Mouse (Mus musculus): ENCODE results near the gene Aldh1l1. TPM values are rescaled to one million over a fixed set of nuclear protein-coding genes. Genes with fewer than 3 reads are reported as not detected.

Gene Aldh1l1
- polyA plus RNA-seq, 1 experiment from 2014 or later: 6.5 TPM

- H3K36me3 ChIP-seq (ENCODE audit: control insufficient read depth, insufficient read depth): no peaks in the 10 kb centered on the region
- 60% methylated on average over 2 of the region's 2 CpGs for WGBS
- H3K4me2 ChIP-seq (ENCODE audit: low read depth, low read length): no peak overlapping the region
- no peaks in the 10 kb centered on the region for H3K9me3 ChIP-seq (replicated peaks; ENCODE audit: control insufficient read depth, low read length)
- no peak overlapping the region for H3K27ac ChIP-seq (ENCODE audit: low read length)
- H3K27me3 ChIP-seq (ENCODE audit: control insufficient read depth, insufficient read depth, low read length): no peaks in the 10 kb centered on the region
- no peak overlapping the region for H3K4me3 ChIP-seq (ENCODE audit: low read length)
- no peaks in the 10 kb centered on the region for H3K4me1 ChIP-seq (ENCODE audit: control insufficient read depth, insufficient read depth, low read length)
- H3K9ac ChIP-seq (ENCODE audit: low read length): no peak overlapping the region
- ATAC-seq (replicated peaks; ENCODE audit: extremely low read depth, insufficient read depth, low FRiP score): no peak
Measured at GRCm38 (mm10) chr6:90529461-90530046, 43.3 kb downstream of the Aldh1l1 start.

GRCm38 (mm10) chr6:90532575-90533190 lies 46.5 kb downstream of the Aldh1l1 start:
- Histone ChIP-seq H3K27ac (ENCODE audit: low read length) (no peak overlapping the region), H3K27me3 (ENCODE audit: control insufficient read depth, insufficient read depth, low read length) (0 out of 2 replicates have a peak, but pooled peaks cover 2% of the 10 kb centered on the region), H3K36me3 (ENCODE audit: control insufficient read depth, insufficient read depth) (no peaks in the 10 kb centered on the region), H3K4me2 (ENCODE audit: low read depth, low read length) (no peak overlapping the region), H3K9me3 (replicated peaks; ENCODE audit: control insufficient read depth, low read length) (no peaks in the 10 kb centered on the region), H3K4me1 (ENCODE audit: control insufficient read depth, insufficient read depth, low read length) (no peaks in the 10 kb centered on the region), H3K9ac (ENCODE audit: low read length) (no peak overlapping the region), H3K4me3 (ENCODE audit: low read length) (no peak overlapping the region)
- 90% methylated on average over 6 of the region's 7 CpGs for WGBS
- no peak for ATAC-seq (replicated peaks; ENCODE audit: extremely low read depth, insufficient read depth, low FRiP score)

- H3K9ac ChIP-seq (ENCODE audit: low read length): no peak overlapping the region
- ATAC-seq (replicated peaks; ENCODE audit: extremely low read depth, insufficient read depth, low FRiP score): no peak
- no peak overlapping the region for H3K27ac ChIP-seq (ENCODE audit: low read length)
- H3K27me3 ChIP-seq (ENCODE audit: control insufficient read depth, insufficient read depth, low read length): 0 out of 2 replicates have a peak, but pooled peaks cover 2% of the 10 kb centered on the region
- H3K4me3 ChIP-seq (ENCODE audit: low read length): no peak overlapping the region
- H3K4me2 ChIP-seq (ENCODE audit: low read depth, low read length): no peak overlapping the region
- 71% methylated on average over 3 of the region's 3 CpGs for WGBS
- no peaks in the 10 kb centered on the region for H3K36me3 ChIP-seq (ENCODE audit: control insufficient read depth, insufficient read depth)
- H3K4me1 ChIP-seq (ENCODE audit: control insufficient read depth, insufficient read depth, low read length): no peaks in the 10 kb centered on the region
- H3K9me3 ChIP-seq (replicated peaks; ENCODE audit: control insufficient read depth, low read length): no peaks in the 10 kb centered on the region
Measured at GRCm38 (mm10) chr6:90533505-90533904, 47.3 kb downstream of the Aldh1l1 start.

DNA sequence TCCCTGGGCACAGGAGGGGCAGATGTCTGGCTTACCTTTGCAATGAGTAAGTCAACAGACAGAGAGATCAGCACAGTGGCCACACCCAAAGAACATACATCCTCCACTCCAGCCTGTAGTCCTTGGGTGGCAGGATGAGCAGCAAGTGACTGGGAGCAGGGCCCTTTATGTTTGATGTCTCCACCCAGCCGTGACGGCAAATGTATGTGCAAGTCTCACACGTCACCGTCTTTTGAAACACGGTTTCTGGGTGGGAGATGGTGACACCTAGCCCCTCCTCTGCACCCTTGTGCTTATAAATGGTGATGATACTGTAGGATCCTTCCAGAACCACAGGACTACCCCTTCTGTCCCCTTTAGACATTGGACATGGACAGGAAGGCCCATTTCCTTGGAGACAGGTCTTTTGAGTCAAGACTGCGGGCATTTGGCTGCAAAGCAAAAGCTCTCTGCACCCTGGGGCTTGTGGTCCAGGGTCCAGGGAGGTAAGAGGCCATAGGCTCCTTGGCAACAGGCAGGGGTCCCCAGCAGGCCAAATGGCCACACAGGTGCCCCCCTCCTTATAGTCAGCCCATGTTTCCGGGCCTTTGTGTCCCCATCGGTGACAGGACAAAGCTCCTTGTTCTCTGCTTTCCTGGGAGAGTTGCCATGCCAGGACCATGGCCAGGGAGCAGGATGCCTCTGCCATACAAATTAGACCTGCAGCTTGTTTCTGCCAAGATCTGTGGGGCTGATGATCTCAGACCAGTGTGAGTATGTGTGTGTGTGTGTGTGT lies 48.7 kb downstream of the Aldh1l1 start:
- Histone ChIP-seq H3K27ac (ENCODE audit: low read length) (no peak overlapping the region), H3K27me3 (ENCODE audit: control insufficient read depth, insufficient read depth, low read length) (0 out of 2 replicates have a peak, but pooled peaks cover 2% of the 10 kb centered on the region), H3K9me3 (replicated peaks; ENCODE audit: control insufficient read depth, low read length) (no peaks in the 10 kb centered on the region), H3K4me1 (ENCODE audit: control insufficient read depth, insufficient read depth, low read length) (no peaks in the 10 kb centered on the region), H3K4me3 (ENCODE audit: low read length) (no peak overlapping the region), H3K4me2 (ENCODE audit: low read depth, low read length) (no peak overlapping the region), H3K9ac (ENCODE audit: low read length) (no peak overlapping the region), H3K36me3 (ENCODE audit: control insufficient read depth, insufficient read depth) (no peaks in the 10 kb centered on the region)
- no peak for ATAC-seq (replicated peaks; ENCODE audit: extremely low read depth, insufficient read depth, low FRiP score)
- WGBS: 73% methylated on average over 8 of the region's 8 CpGs

GRCm38 (mm10) chr6:90536824-90537223 lies 50.6 kb downstream of the Aldh1l1 start:
- H3K36me3 ChIP-seq (ENCODE audit: control insufficient read depth, insufficient read depth): no peaks in the 10 kb centered on the region
- H3K9me3 ChIP-seq (replicated peaks; ENCODE audit: control insufficient read depth, low read length): no peaks in the 10 kb centered on the region
- no peaks in the 10 kb centered on the region for H3K4me1 ChIP-seq (ENCODE audit: control insufficient read depth, insufficient read depth, low read length)
- 0 out of 2 replicates have a peak, but pooled peaks cover 2% of the 10 kb centered on the region for H3K27me3 ChIP-seq (ENCODE audit: control insufficient read depth, insufficient read depth, low read length)
- no peak overlapping the region for H3K4me3 ChIP-seq (ENCODE audit: low read length)
- WGBS: 64% methylated on average over 3 of the region's 3 CpGs
- H3K4me2 ChIP-seq (ENCODE audit: low read depth, low read length): no peak overlapping the region
- H3K27ac ChIP-seq (ENCODE audit: low read length): no peak overlapping the region
- no peak overlapping the region for H3K9ac ChIP-seq (ENCODE audit: low read length)
- no peak for ATAC-seq (replicated peaks; ENCODE audit: extremely low read depth, insufficient read depth, low FRiP score)

DNA sequence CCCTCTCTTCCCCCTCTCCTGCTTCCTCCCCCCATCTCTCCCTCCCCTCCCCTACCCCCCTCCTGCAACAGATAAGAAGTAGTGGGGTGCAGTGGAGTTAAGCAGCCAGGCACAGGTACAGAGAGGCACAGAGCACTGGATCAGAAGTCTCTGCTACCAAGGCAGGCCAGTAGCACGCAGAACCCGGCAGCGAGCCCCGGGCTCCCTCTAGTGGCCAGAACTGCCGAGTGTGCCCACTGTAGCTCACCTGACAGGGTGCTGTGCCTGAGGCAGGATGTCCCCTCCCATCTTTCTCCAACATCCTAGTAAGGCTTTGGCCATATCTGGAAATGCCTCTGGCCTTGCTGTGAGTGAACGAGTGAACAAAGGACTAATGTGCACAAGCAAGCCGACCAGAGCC lies 51.7 kb downstream of the Aldh1l1 start:
- Histone ChIP-seq H3K36me3 (ENCODE audit: control insufficient read depth, insufficient read depth) (no peaks in the 10 kb centered on the region), H3K4me3 (ENCODE audit: low read length) (no peak overlapping the region), H3K27me3 (ENCODE audit: control insufficient read depth, insufficient read depth, low read length) (0 out of 2 replicates have a peak, but pooled peaks cover 2% of the 10 kb centered on the region), H3K4me2 (ENCODE audit: low read depth, low read length) (no peak overlapping the region), H3K9ac (ENCODE audit: low read length) (no peak overlapping the region), H3K9me3 (replicated peaks; ENCODE audit: control insufficient read depth, low read length) (no peaks in the 10 kb centered on the region), H3K27ac (ENCODE audit: low read length) (no peak overlapping the region), H3K4me1 (ENCODE audit: control insufficient read depth, insufficient read depth, low read length) (no peaks in the 10 kb centered on the region)
- WGBS: 3% methylated on average over 7 of the region's 7 CpGs
- peak; percentile 73 for ATAC-seq (replicated peaks; ENCODE audit: extremely low read depth, insufficient read depth, low FRiP score)

DNA sequence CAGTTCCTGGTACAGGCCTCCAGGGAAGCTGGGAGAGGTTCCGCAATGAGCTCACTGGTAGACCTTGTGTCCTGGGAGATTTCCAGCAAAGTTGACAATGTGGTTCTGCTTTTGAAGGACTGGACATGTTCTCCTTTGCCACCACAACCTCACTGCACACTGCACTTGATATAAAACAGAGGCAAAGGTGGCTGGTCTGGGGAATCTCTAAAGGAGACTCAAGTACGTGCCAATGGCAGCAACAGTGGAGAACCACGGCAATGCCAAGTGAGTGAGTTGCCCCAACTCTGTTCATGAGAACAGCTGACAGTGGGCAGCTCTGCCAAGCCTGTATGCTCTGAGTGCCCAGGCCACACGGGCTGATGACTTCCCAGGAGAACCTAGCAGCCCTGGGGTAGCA lies 53.0 kb downstream of the Aldh1l1 start:
- 0 out of 2 replicates have a peak, but pooled peaks cover 2% of the 10 kb centered on the region for H3K27me3 ChIP-seq (ENCODE audit: control insufficient read depth, insufficient read depth, low read length)
- H3K4me1 ChIP-seq (ENCODE audit: control insufficient read depth, insufficient read depth, low read length): no peaks in the 10 kb centered on the region
- H3K4me2 ChIP-seq (ENCODE audit: low read depth, low read length): no peak overlapping the region
- no peak overlapping the region for H3K9ac ChIP-seq (ENCODE audit: low read length)
- 86% methylated on average over 4 of the region's 4 CpGs for WGBS
- H3K9me3 ChIP-seq (replicated peaks; ENCODE audit: control insufficient read depth, low read length): no peaks in the 10 kb centered on the region
- no peaks in the 10 kb centered on the region for H3K36me3 ChIP-seq (ENCODE audit: control insufficient read depth, insufficient read depth)
- no peak for ATAC-seq (replicated peaks; ENCODE audit: extremely low read depth, insufficient read depth, low FRiP score)
- H3K4me3 ChIP-seq (ENCODE audit: low read length): no peak overlapping the region
- no peak overlapping the region for H3K27ac ChIP-seq (ENCODE audit: low read length)

GRCm38 (mm10) chr6:90540520-90540919 lies 54.3 kb downstream of the Aldh1l1 start:
- no peak overlapping the region for H3K4me2 ChIP-seq (ENCODE audit: low read depth, low read length)
- H3K4me1 ChIP-seq (ENCODE audit: control insufficient read depth, insufficient read depth, low read length): no peaks in the 10 kb centered on the region
- no peaks in the 10 kb centered on the region for H3K9me3 ChIP-seq (replicated peaks; ENCODE audit: control insufficient read depth, low read length)
- H3K27ac ChIP-seq (ENCODE audit: low read length): no peak overlapping the region
- ATAC-seq (replicated peaks; ENCODE audit: extremely low read depth, insufficient read depth, low FRiP score): no peak
- H3K4me3 ChIP-seq (ENCODE audit: low read length): no peak overlapping the region
- 0 out of 2 replicates have a peak, but pooled peaks cover 2% of the 10 kb centered on the region for H3K27me3 ChIP-seq (ENCODE audit: control insufficient read depth, insufficient read depth, low read length)
- H3K9ac ChIP-seq (ENCODE audit: low read length): no peak overlapping the region
- 77% methylated on average over 1 of the region's 1 CpGs for WGBS
- no peaks in the 10 kb centered on the region for H3K36me3 ChIP-seq (ENCODE audit: control insufficient read depth, insufficient read depth)

DNA sequence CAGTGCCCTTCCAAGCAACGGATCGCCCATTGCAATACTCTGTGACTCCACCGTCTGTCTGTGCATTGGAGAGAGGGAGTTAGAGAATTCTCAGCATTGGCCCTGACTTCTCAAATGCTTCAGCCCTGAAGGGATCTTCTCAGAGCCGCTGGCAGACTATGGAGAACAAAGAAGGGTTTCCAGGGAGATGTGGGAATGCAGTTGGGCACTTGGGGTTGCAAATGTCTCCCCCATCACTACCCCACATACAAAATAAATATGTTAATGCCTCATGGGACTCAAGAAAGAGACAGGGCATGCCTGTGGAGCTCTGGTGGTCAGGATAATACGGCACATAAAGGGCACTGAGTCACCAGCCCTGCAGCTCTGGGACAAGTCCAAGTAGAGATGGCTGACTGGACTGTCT lies 55.1 kb downstream of the Aldh1l1 start:
- 0 out of 2 replicates have a peak, but pooled peaks cover 2% of the 10 kb centered on the region for H3K27me3 ChIP-seq (ENCODE audit: control insufficient read depth, insufficient read depth, low read length)
- H3K4me2 ChIP-seq (ENCODE audit: low read depth, low read length): no peak overlapping the region
- H3K4me3 ChIP-seq (ENCODE audit: low read length): no peak overlapping the region
- no peaks in the 10 kb centered on the region for H3K36me3 ChIP-seq (ENCODE audit: control insufficient read depth, insufficient read depth)
- WGBS: 69% methylated on average over 5 of the region's 5 CpGs
- H3K9ac ChIP-seq (ENCODE audit: low read length): no peak overlapping the region
- H3K27ac ChIP-seq (ENCODE audit: low read length): no peak overlapping the region
- H3K9me3 ChIP-seq (replicated peaks; ENCODE audit: control insufficient read depth, low read length): no peaks in the 10 kb centered on the region
- no peaks in the 10 kb centered on the region for H3K4me1 ChIP-seq (ENCODE audit: control insufficient read depth, insufficient read depth, low read length)
- ATAC-seq (replicated peaks; ENCODE audit: extremely low read depth, insufficient read depth, low FRiP score): no peak

All from heart, embryonic 16.5 days (tissue).